Mouse (Mus musculus): ENCODE data around the gene Vps52. TPM values are rescaled to one million over a fixed set of nuclear protein-coding genes. Genes with fewer than 3 reads are reported as not detected.
A peak's percentile ranks its signal among the peaks of the same experiment; 100 is the strongest.

Gene Vps52
- polyA plus RNA-seq, 1 experiment from 2014 or later: 40.8 TPM

GRCm38 (mm10) chr17:33913264-33913663 lies 42.3 kb upstream of the Vps52 start:
- 91% methylated on average over 10 of the region's 10 CpGs for WGBS
- no peak for ATAC-seq (ENCODE audit: low FRiP score, low TSS enrichment)

GRCm38 (mm10) chr17:33913905-33914304 lies 41.7 kb upstream of the Vps52 start:
- WGBS: 95% methylated on average over 8 of the region's 8 CpGs
- Histone ChIP-seq H3K9ac (ENCODE audit: low read depth, low read length) (no peak overlapping the region), H3K4me3 (ENCODE audit: low read length) (no peak overlapping the region), H3K36me3 (ENCODE audit: control insufficient read depth, insufficient read depth, low read length) (peaks cover 42% of the 10 kb centered on the region), H3K4me1 (ENCODE audit: control insufficient read depth, insufficient read depth, low read length) (peaks cover 24% of the 10 kb centered on the region), H3K4me2 (replicated peaks; ENCODE audit: low read depth, low read length) (no peak overlapping the region), H3K27ac (ENCODE audit: low read depth, low read length) (no peak overlapping the region), H3K9me3 (ENCODE audit: control insufficient read depth, low read length) (no peaks in the 10 kb centered on the region), H3K27me3 (ENCODE audit: control insufficient read depth, insufficient read depth, low read length) (no peaks in the 10 kb centered on the region)
- ATAC-seq (ENCODE audit: low FRiP score, low TSS enrichment): no peak

More at GRCm38 (mm10) chr17:33913264-33913663, 42.3 kb upstream of the Vps52 start:
- no peak overlapping the region for H3K4me3 ChIP-seq (ENCODE audit: low read length)
- H3K36me3 ChIP-seq (ENCODE audit: control insufficient read depth, insufficient read depth, low read length): peaks cover 42% of the 10 kb centered on the region
- H3K27ac ChIP-seq (ENCODE audit: low read depth, low read length): no peak overlapping the region
- H3K4me2 ChIP-seq (replicated peaks; ENCODE audit: low read depth, low read length): no peak overlapping the region
- no peaks in the 10 kb centered on the region for H3K27me3 ChIP-seq (ENCODE audit: control insufficient read depth, insufficient read depth, low read length)
- no peak overlapping the region for H3K9ac ChIP-seq (ENCODE audit: low read depth, low read length)
- H3K9me3 ChIP-seq (ENCODE audit: control insufficient read depth, low read length): no peaks in the 10 kb centered on the region
- peaks cover 23% of the 10 kb centered on the region for H3K4me1 ChIP-seq (ENCODE audit: control insufficient read depth, insufficient read depth, low read length)

DNA sequence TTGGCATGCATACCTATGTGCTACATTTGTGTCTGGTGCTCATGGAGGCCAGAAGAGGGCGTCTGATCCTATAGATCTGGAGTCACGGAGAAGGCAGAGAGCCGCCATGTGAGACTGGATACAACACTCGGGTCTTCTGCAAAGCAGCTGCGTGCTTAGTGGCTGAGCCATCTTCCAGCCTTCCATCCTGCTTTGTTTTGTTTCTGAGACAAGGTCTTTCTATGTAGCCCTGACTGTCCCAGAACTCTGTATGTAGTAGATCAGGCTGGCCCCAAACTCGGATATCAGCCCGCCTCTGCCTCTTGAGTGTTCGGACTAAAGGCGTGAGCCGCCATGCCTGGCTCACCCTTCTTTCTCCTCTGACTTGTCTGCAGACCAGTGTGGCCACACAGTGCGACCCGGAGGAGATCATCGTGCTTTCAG lies 40.6 kb upstream of the Vps52 start:
- peak overlapping the region; percentile 65; the same call in 1 of the 2 replicates for H3K9ac ChIP-seq (ENCODE audit: low read depth, low read length)
- no peak overlapping the region for H3K27ac ChIP-seq (ENCODE audit: low read depth, low read length)
- 79% methylated on average over 13 of the region's 13 CpGs for WGBS
- peaks cover 29% of the 10 kb centered on the region for H3K4me1 ChIP-seq (ENCODE audit: control insufficient read depth, insufficient read depth, low read length)
- H3K27me3 ChIP-seq (ENCODE audit: control insufficient read depth, insufficient read depth, low read length): no peaks in the 10 kb centered on the region
- no peaks in the 10 kb centered on the region for H3K9me3 ChIP-seq (ENCODE audit: control insufficient read depth, low read length)
- no peak for ATAC-seq (ENCODE audit: low FRiP score, low TSS enrichment)
- H3K36me3 ChIP-seq (ENCODE audit: control insufficient read depth, insufficient read depth, low read length): peaks cover 42% of the 10 kb centered on the region
- peak overlapping the region; percentile 61; the same call in 1 of the 2 replicates for H3K4me3 ChIP-seq (ENCODE audit: low read length)
- peak overlapping the region; percentile 57 for H3K4me2 ChIP-seq (replicated peaks; ENCODE audit: low read depth, low read length)

- H3K9ac ChIP-seq (ENCODE audit: low read depth, low read length): peak within 1 kb of the TSS; percentile 65
- WGBS: under 1% methylated on average over 33 of the region's 34 CpGs
- H3K4me2 ChIP-seq (replicated peaks; ENCODE audit: low read depth, low read length): peak within 1 kb of the TSS; percentile 57
- peak within 1 kb of the TSS; percentile 86 for H3K27ac ChIP-seq (ENCODE audit: low read depth, low read length)
- peaks cover 24% of the 10 kb centered on the region; the same call in 1 of the 2 replicates for H3K4me1 ChIP-seq (ENCODE audit: control insufficient read depth, insufficient read depth, low read length)
- no peaks in the 10 kb centered on the region for H3K9me3 ChIP-seq (ENCODE audit: control insufficient read depth, low read length)
- ATAC-seq (ENCODE audit: low FRiP score, low TSS enrichment): peak; percentile 90
- peaks cover 40% of the 10 kb centered on the region for H3K36me3 ChIP-seq (ENCODE audit: control insufficient read depth, insufficient read depth, low read length)
- no peaks in the 10 kb centered on the region for H3K27me3 ChIP-seq (ENCODE audit: control insufficient read depth, insufficient read depth, low read length)
- H3K4me3 ChIP-seq (ENCODE audit: low read length): peak within 1 kb of the TSS; percentile 61
Measured at GRCm38 (mm10) chr17:33915671-33916250, 39.9 kb upstream of the Vps52 start, which contains the start of the genes Tapbp and Zbtb22. Gene Tapbp, plus strand, starts transcription at chr17:33915899. Gene Zbtb22, plus strand, starts transcription at chr17:33915904.

DNA sequence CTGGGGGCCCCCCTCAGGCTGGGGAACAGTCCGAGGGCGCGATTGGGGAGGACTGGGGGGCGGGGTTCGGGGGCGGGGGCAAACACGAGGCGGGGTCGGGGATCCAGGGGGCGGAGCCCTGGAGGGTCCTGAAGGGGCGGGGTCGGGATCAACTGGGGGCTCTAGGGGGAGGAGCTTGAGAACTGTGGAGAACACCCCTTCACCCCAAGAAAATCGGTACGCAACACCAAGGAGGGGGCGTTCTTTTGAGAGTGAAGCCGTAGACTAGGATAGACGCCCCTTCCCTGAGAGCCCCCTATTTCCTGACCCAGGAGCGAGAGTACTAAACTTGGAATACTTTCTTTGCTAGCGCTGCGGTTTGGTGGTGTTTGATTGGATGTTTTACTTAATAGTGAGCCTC lies 39.3 kb upstream of the Vps52 start:
- peak overlapping the region; percentile 61 for H3K4me3 ChIP-seq (ENCODE audit: low read length)
- H3K27me3 ChIP-seq (ENCODE audit: control insufficient read depth, insufficient read depth, low read length): no peaks in the 10 kb centered on the region
- ATAC-seq (ENCODE audit: low FRiP score, low TSS enrichment): peak; percentile 7
- no peaks in the 10 kb centered on the region for H3K9me3 ChIP-seq (ENCODE audit: control insufficient read depth, low read length)
- peaks cover 20% of the 10 kb centered on the region; the same call in 1 of the 2 replicates for H3K4me1 ChIP-seq (ENCODE audit: control insufficient read depth, insufficient read depth, low read length)
- 1% methylated on average over 13 of the region's 20 CpGs for WGBS
- H3K36me3 ChIP-seq (ENCODE audit: control insufficient read depth, insufficient read depth, low read length): peaks cover 35% of the 10 kb centered on the region
- H3K9ac ChIP-seq (ENCODE audit: low read depth, low read length): peak overlapping the region; percentile 65
- H3K4me2 ChIP-seq (replicated peaks; ENCODE audit: low read depth, low read length): peak overlapping the region; percentile 57
- H3K27ac ChIP-seq (ENCODE audit: low read depth, low read length): peak overlapping the region; percentile 86

- Histone ChIP-seq H3K4me2 (replicated peaks; ENCODE audit: low read depth, low read length) (peak overlapping the region; percentile 57), H3K4me1 (ENCODE audit: control insufficient read depth, insufficient read depth, low read length) (peaks cover 14% of the 10 kb centered on the region; the same call in 1 of the 2 replicates), H3K27ac (ENCODE audit: low read depth, low read length) (no peak overlapping the region), H3K9me3 (ENCODE audit: control insufficient read depth, low read length) (no peaks in the 10 kb centered on the region), H3K9ac (ENCODE audit: low read depth, low read length) (peak overlapping the region; percentile 65; the same call in 1 of the 2 replicates), H3K4me3 (ENCODE audit: low read length) (peak overlapping the region; percentile 61), H3K27me3 (ENCODE audit: control insufficient read depth, insufficient read depth, low read length) (no peaks in the 10 kb centered on the region), H3K36me3 (ENCODE audit: control insufficient read depth, insufficient read depth, low read length) (peaks cover 27% of the 10 kb centered on the region)
- no peak for ATAC-seq (ENCODE audit: low FRiP score, low TSS enrichment)
- 79% methylated on average over 31 of the region's 31 CpGs for WGBS
Measured at GRCm38 (mm10) chr17:33916847-33917655, 38.6 kb upstream of the Vps52 start.

- Histone ChIP-seq H3K36me3 (ENCODE audit: control insufficient read depth, insufficient read depth, low read length) (peaks cover 21% of the 10 kb centered on the region), H3K9ac (ENCODE audit: low read depth, low read length) (no peak overlapping the region), H3K27ac (ENCODE audit: low read depth, low read length) (no peak overlapping the region), H3K27me3 (ENCODE audit: control insufficient read depth, insufficient read depth, low read length) (no peaks in the 10 kb centered on the region), H3K4me2 (replicated peaks; ENCODE audit: low read depth, low read length) (no peak overlapping the region), H3K4me1 (ENCODE audit: control insufficient read depth, insufficient read depth, low read length) (peaks cover 12% of the 10 kb centered on the region; the same call in 1 of the 2 replicates), H3K9me3 (ENCODE audit: control insufficient read depth, low read length) (no peaks in the 10 kb centered on the region), H3K4me3 (ENCODE audit: low read length) (no peak overlapping the region; the same call in 1 of the 2 replicates)
- ATAC-seq (ENCODE audit: low FRiP score, low TSS enrichment): no peak
- WGBS: 87% methylated on average over 18 of the region's 18 CpGs
Measured at GRCm38 (mm10) chr17:33917656-33918292, 37.8 kb upstream of the Vps52 start.

DNA sequence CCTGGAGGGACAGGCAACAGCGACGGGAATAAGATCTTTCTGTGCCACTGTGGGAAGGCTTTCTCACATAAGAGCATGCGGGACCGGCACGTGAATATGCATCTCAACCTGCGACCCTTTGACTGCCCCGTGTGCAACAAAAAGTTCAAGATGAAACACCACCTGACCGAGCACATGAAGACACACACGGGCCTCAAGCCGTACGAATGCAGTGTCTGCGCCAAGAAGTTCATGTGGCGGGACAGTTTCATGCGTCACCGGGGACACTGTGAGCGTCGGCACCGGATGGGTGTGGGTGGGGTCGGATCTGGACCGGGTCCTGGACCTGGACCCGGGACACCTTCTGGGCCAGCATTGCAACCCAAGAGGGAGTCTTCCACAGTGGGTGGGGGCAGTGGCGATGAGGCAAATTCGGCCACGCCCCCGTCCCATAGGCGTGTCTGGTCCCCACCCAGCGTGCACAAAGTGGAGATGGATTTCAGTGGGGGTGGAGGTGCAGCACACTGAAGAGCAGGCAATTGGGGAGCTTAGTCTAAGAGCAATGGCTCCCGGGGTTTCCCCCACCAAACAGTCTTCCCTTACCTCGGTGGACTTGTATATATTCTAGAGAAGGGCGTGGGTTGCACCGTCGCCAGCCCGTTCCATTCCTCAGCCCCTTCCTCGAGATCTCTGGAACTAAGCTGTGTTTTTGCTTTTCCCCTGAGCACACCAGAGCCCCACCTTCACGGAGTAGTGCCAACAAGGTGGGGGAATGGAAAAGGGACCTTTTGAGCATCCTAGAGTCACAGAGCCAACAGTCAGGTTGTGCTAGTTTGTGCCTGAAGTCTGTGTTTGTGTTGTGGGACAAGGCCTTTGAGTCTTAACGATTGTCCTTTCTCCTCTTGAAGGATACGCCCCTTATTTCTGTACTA lies 37.1 kb upstream of the Vps52 start:
- Histone ChIP-seq H3K9ac (ENCODE audit: low read depth, low read length) (peak overlapping the region; percentile 72; the same call in 1 of the 2 replicates), H3K4me2 (replicated peaks; ENCODE audit: low read depth, low read length) (peak overlapping the region; percentile 98), H3K36me3 (ENCODE audit: control insufficient read depth, insufficient read depth, low read length) (peaks cover 15% of the 10 kb centered on the region), H3K9me3 (ENCODE audit: control insufficient read depth, low read length) (no peaks in the 10 kb centered on the region), H3K4me1 (ENCODE audit: control insufficient read depth, insufficient read depth, low read length) (peaks cover 12% of the 10 kb centered on the region; the same call in 1 of the 2 replicates), H3K27ac (ENCODE audit: low read depth, low read length) (no peak overlapping the region), H3K4me3 (ENCODE audit: low read length) (peak overlapping the region; percentile 62; the same call in 1 of the 2 replicates), H3K27me3 (ENCODE audit: control insufficient read depth, insufficient read depth, low read length) (no peaks in the 10 kb centered on the region)
- ATAC-seq (ENCODE audit: low FRiP score, low TSS enrichment): no peak
- WGBS: 65% methylated on average over 37 of the region's 37 CpGs
